Mouse (Mus musculus) layer of hippocampus, adult 11-12 months (tissue): Measurements from ENCODE around the gene Col13a1.

Experiments
- DNase-seq: peaks from one replicate; pipeline ENCODE4 v3.0.0; 2022; ENCODE audit warnings: low spot score

The Col13a1 gene

DNA sequence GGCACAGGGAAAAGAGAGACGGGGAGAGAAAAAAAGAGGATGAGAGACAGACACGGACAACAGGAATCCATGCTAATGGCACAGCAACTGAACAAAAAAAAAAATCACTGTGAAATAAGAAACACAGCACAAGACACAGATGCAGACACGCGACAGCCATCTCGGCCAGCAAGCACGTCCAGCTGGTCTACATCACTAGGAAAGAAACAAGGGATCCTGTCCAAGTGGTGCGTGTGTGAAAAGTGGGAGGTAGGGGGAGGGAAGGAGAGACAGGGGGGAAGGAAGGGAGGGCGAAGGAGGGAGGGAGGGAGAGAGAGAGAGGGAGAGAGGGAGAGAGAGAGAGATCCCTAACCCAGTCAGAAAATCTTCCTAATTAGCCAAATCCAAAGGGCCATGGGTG, 73.6 kb downstream of the Col13a1 start:
- no peak for DNase-seq

DNA sequence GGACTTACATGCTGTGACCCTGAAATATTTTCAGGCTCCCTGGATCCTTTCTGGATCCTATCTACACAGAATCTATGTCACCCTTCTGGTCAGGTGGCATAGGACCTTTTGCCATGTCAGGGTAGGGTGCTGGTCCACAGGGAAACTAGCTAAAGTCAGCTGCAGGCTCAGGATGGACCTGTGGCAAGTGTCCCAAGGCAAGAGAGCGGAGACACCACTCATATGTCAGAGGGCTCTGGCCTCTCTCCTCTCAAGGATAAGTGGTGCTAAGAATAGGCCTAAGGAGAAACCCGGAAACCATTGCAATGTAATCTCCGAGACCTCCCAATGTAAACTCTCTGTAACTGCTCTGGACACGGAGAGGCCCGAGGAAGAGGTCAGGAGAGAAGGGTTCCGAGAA, 80.8 kb downstream of the Col13a1 start:
- no peak for DNase-seq

- DNase-seq = no peak
These were observed 84.3 kb downstream of the Col13a1 start for GRCm38 (mm10) chr10:61894564-61894963.

DNA sequence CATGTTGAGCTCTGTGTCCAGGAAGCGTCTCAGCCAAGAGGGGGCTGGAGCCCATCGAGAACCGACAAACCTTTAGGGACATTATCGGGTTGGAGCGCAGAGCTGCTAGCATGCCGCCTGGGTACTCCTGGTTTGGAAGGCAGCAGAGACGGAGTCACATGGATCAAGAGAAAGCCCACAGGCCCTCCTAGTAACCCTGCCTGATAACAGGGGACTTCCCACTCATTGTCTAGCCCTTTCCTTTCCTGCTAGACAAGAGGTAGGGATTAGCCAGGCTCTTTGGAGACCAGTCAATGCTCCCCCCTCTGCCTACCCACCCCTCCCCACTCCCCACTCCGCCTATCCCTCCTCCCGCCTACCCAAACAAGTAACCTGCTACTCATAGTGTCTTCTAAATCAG, 87.8 kb downstream of the Col13a1 start:
- no peak for DNase-seq

- no peak for DNase-seq
These were observed 88.6 kb downstream of the Col13a1 start for GRCm38 (mm10) chr10:61890294-61890693.

DNA sequence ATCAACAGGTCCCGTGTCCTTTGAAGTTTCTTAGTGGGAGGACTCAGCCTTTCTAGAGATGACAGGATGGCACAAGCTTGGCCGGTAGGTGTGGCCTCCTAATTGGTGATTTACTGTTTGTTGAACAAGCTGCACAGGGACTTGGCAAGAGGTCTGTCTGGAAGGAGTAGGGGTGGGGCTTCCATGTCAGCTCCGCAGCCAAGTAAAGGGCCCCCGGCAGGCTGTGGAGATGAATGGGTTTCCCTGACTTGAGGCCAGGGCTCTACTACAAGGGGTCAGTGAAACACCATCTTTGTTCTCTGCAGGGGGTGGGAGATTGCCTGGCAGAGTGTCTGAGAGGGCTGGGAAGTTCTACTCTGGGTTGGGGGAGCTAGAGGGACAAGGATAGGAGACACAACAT, 99.5 kb downstream of the Col13a1 start:
- DNase-seq = no peak

GRCm38 (mm10) chr10:61877787-61878186, 101.1 kb downstream of the Col13a1 start:
- peak; percentile 38 for DNase-seq

- no peak for DNase-seq
These were observed 109.1 kb downstream of the Col13a1 start for GRCm38 (mm10) chr10:61869796-61870195.

GRCm38 (mm10) chr10:61866045-61866580, 112.8 kb downstream of the Col13a1 start:
- DNase-seq = no peak

- DNase-seq = no peak
These were observed 119.5 kb downstream of the Col13a1 start for GRCm38 (mm10) chr10:61859451-61859850.

DNA sequence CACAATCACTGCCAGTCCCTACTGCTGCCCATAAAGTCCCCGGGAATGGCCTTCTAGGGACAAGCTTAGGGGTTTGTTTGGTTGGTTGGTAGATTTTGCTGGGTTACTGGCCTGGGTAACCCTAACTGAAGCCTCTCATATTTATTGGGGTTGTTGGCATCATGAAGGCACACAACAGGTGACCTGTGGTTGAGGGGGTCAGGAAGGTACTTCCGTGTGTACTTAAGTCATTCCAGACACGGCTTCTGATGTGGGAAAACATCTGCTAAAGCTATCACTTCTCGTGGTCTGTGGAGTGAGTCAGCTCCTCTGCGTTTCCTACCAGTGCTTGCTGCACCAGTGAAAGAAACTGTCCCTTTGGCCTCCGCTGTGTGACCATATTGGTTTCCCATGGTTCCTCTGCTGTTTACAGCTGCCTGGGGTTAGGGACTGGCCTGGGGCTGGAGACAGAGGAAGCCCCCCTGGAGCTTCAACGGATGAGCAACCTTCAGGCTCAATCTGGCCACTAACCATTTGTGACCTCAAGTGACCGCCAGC, 123.7 kb downstream of the Col13a1 start:
- DNase-seq = no peak

DNA sequence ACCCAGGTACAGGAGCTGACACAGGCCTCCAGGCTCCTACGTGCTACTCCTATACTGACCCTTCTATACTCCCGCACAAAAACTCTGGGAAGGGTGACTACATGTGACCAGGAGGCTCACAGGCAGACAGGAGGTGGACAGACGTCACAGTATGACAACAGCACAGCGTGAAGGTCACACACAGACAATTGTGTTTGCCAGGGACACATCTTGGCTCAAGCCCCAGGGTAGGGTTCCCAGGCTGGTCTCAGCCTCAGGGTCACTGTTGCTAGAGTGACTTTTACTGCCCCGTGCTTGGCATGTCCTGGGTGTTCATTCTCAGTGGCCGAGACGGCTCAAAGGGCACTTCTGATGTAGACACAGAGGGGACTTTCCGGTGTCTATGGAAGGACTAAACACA, 126.1 kb downstream of the Col13a1 start:
- no peak for DNase-seq

DNA sequence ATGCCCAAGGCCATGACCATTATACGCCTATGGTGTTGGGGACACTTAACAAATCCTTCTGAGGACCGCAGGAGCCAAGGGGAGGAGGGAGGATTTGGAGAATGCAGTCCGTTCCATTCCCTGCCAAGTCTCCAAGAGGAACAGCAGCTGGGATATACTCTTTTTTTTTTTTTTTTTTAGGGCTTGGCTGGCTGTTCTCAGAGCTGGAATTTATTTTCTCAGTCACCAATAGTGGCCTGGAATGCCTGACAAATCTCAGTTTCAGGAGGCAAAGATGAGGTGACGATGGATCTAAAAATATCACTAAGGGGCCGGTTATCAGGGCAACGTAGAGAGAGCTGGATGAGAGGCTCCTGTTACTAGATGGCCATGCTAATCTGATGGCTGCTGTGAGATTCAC, 130.4 kb downstream of the Col13a1 start:
- DNase-seq = peak; percentile 16

DNA sequence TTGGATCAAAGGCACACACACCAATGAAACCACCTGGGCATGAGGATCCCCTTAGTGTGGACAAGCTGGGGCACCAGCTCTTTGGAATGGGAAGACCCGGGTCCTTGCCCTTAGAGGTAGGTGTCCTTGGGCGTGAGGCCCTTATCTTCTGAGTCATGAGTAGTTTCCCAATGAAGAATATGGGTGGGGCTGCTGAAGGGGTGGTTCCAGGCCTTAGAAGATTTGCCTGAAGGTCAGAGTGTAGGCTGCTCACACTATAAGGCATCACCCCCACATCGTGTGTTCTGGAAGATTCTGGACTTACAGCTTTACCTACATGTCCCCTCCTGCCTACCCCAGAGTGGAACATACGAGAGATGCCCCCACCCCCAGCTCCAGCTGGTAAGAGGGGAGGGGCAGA, 133.4 kb downstream of the Col13a1 start:
- no peak for DNase-seq

DNA sequence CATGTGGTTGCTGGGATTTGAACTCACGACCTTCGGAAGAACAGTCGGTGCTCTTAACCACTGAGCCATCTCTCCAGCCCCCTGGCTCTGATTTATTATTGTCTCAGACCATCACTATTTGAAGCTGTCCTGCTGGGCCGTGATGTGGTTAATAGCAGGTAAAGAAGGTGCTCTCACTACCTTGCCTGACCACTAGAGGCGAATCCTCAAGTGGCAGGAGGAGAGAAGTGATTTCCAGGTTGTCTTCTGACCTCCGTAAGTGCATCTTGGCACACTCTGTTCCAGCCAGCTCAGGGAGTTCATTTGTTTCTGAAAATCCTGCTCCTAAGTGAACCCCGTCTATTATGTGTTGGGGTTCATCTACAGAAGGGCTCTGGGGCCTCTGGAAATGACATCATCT, 134.4 kb downstream of the Col13a1 start:
- no peak for DNase-seq

DNA sequence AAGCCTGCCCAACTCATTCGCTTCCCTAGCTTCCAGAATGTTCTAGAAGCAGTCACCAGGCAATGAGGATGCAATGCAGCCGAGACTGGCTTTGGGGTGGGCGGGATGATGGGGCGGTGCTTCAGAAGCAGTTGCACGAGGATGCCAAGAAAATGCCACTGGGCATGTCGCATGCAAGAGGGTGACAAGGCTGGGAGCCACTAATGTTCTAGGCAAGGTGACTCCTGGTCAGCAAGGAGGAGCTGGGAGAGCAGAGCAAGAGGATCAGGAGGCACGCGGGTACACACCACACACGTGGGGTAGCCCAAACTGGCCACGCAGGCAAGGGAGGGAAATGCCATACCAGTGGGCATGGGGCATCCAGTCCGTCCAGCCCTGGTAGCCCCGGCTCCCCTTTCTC, 136.6 kb downstream of the Col13a1 start:
- no peak for DNase-seq

DNA sequence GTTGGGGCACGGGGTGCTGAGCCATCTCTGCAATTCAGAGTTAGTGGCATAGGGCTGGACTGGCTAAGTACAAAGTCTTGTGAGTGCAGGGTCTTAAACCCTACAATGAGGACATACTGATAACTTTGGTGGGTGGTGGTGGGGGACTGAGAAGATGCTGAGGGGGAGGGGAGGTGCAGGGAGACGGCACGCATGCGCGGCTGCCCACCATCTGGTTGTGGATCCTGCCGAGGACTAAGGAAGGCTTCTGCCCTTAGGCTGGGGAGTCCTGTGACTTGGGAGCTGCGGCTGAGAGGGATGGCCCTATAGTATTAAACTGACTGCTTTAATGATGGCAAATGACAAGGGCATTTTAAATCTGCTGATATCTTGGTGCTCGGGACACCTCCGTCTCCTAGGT, 139.6 kb downstream of the Col13a1 start:
- DNase-seq = no peak

GRCm38 (mm10) chr10:61838769-61839168, 140.1 kb downstream of the Col13a1 start:
- peak; percentile 21 for DNase-seq

GRCm38 (mm10) chr10:61837286-61837685, 141.6 kb downstream of the Col13a1 start:
- DNase-seq = no peak

GRCm38 (mm10) chr10:61834288-61834687, 144.6 kb downstream of the Col13a1 start:
- DNase-seq = no peak

GRCm38 (mm10) chr10:61832713-61833112, 146.2 kb downstream of the Col13a1 start:
- no peak for DNase-seq

- DNase-seq = no peak
These were observed 147.2 kb downstream of the Col13a1 start for GRCm38 (mm10) chr10:61831741-61832140.

DNA sequence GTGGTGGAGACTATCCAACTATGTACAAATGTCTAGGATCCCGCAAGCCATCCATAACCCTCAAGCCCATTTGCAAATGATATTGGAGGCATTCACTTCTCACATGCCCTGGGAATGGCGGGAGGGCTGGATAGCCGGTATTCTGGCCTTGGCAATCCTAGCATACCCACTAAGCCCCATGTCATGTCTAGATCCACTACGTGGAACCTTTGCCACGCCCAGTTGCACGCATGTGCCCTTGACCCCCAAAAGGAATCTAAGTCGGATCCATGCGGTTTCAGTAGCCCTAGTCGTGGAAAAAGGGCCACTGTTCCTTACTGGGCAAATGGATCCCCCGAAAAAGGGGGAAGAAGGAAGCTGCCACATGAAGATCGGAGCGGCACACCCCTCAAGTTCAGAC, 147.7 kb downstream of the Col13a1 start:
- no peak for DNase-seq

GRCm38 (mm10) chr10:61830817-61831216, 148.1 kb downstream of the Col13a1 start:
- no peak for DNase-seq

GRCm38 (mm10) chr10:61829046-61829445, 149.9 kb downstream of the Col13a1 start:
- DNase-seq = no peak
